Mouse (Mus musculus): ENCODE results near the gene Ksr2. TPM values are rescaled to one million over a fixed set of nuclear protein-coding genes. Genes with fewer than 3 reads are reported as not detected.
A peak's percentile ranks its signal among the peaks of the same experiment; 100 is the strongest.

Gene Ksr2
- total and polyA plus RNA-seq, 2 experiments from 2014 or later: 8.9 to 14.5 TPM

DNA sequence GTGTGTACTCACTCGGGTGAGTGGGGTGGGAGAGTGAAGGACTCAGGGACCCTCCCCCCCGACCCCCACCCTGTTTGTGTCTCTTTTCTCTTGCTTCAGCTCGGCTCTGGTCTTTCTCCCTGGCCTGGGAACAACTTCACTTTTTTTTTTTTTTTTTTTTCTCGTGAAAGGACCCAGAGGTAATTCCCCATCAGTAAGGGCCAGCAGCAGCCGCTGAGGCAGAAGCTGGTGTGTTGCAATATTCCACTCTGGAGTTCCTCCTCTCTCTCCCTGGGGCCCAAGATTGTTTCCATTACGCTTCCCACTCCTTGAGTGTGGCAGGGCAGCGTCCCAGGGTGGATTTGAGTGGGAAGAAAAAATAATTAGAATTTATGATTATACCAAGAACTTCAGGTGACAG is 72.3 kb downstream of the Ksr2 start:
- Histone ChIP-seq H3K4me1 (ENCODE audit: insufficient read depth, low read length) (no peaks in the 10 kb centered on the region), H3K27ac (ENCODE audit: low read depth, low read length) (no peak overlapping the region), H3K4me2 (ENCODE audit: low read depth, low read length, poor library complexity, severe bottlenecking) (no peak overlapping the region), H3K36me3 (ENCODE audit: insufficient read depth, low read length) (no peaks in the 10 kb centered on the region), H3K27me3 (ENCODE audit: insufficient read depth, low read length) (no peaks in the 10 kb centered on the region), H3K9ac (replicated peaks; ENCODE audit: low read length, poor library complexity, severe bottlenecking) (no peak overlapping the region), H3K9me3 (ENCODE audit: low read length) (no peaks in the 10 kb centered on the region), H3K4me3 (ENCODE audit: low read depth, low read length) (no peak overlapping the region)
- WGBS: 75% methylated on average over 7 of the region's 7 CpGs
- ATAC-seq (ENCODE audit: low FRiP score) (no peak), DNase-seq (ENCODE audit: low spot score) (no peak)
- TF ChIP-seq CTCF (IDR thresholded peaks at IDR 0.05): no peak

GRCm38 (mm10) chr5:117488155-117488554 is 74.4 kb downstream of the Ksr2 start:
- WGBS: 88% methylated on average over 6 of the region's 6 CpGs
- Histone ChIP-seq H3K9me3 (ENCODE audit: low read length) (no peaks in the 10 kb centered on the region), H3K27me3 (ENCODE audit: insufficient read depth, low read length) (no peaks in the 10 kb centered on the region), H3K4me2 (ENCODE audit: low read depth, low read length, poor library complexity, severe bottlenecking) (no peak overlapping the region), H3K4me3 (ENCODE audit: low read depth, low read length) (no peak overlapping the region), H3K9ac (replicated peaks; ENCODE audit: low read length, poor library complexity, severe bottlenecking) (no peak overlapping the region), H3K27ac (ENCODE audit: low read depth, low read length) (no peak overlapping the region), H3K4me1 (ENCODE audit: insufficient read depth, low read length) (peaks cover 4% of the 10 kb centered on the region; the same call in 1 of the 2 replicates), H3K36me3 (ENCODE audit: insufficient read depth, low read length) (no peaks in the 10 kb centered on the region)
- no peak for DNase-seq (ENCODE audit: low spot score)
- TF ChIP-seq CTCF (IDR thresholded peaks at IDR 0.05): no peak
- ATAC-seq (ENCODE audit: low FRiP score): no peak

- 90% methylated on average over 16 of the region's 16 CpGs for WGBS
These were observed 75.0 kb downstream of the Ksr2 start for GRCm38 (mm10) chr5:117488670-117489325.

DNA sequence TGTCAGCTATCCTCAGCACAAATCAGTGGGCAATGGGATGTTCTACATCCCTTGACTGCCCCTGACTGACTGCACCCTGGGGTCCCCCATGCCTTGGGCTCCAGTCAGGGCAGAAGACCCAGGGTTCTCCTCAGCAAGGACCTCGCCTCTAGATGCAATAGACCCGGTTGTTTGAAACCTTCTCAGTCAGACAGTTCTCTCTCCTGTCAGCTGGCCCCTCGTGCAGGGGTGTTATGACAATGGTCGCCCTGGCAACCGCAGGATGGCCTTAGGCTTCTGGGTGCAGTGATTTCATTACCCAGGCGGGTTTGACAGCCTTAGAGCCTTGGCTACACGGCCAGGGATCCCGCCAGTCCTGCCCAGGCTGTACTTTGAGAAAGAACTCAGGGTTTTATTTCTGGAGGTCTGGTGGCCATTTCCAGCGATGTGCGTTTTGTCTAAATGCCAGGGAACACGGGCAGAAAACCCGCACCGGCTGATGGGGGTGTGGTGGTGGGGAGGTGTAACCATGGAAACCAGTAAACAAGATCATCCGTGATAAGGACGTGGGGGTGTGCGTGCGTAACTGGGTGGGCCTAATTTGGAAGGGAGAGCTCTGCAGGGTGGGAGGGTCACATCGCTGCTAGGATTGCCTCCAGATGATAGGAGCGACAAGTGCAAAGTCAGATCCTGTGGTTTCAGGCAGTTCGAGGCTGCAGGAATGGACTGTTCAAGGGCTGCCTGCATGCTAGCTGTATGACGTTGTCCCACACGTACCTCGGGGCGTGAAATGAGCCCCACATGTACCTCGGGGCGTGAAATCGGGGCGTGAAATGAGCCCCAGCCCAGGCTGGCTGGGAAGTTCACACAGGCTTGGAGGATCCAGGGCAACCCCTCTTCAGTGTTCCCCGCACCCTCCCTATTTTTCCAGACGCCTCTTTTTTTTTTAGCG is 79.4 kb downstream of the Ksr2 start:
- Histone ChIP-seq H3K9ac (replicated peaks; ENCODE audit: low read length, poor library complexity, severe bottlenecking) (0 out of 2 replicates have a peak overlapping the region, but pooled peaks have one; percentile 50), H3K4me3 (ENCODE audit: low read depth, low read length) (peak overlapping the region; percentile 26), H3K9me3 (ENCODE audit: low read length) (no peaks in the 10 kb centered on the region), H3K4me2 (ENCODE audit: low read depth, low read length, poor library complexity, severe bottlenecking) (peak overlapping the region; percentile 59), H3K36me3 (ENCODE audit: insufficient read depth, low read length) (no peaks in the 10 kb centered on the region), H3K4me1 (ENCODE audit: insufficient read depth, low read length) (peaks cover 9% of the 10 kb centered on the region; the same call in 1 of the 2 replicates), H3K27ac (ENCODE audit: low read depth, low read length) (peak overlapping the region; percentile 53), H3K27me3 (ENCODE audit: insufficient read depth, low read length) (no peaks in the 10 kb centered on the region)
- DNase-seq (ENCODE audit: low spot score): peak; percentile 76
- peak; percentile 85 for ATAC-seq (ENCODE audit: low FRiP score)
- WGBS: 6% methylated on average over 31 of the region's 31 CpGs
- TF ChIP-seq CTCF (IDR thresholded peaks at IDR 0.05): no peak

More at GRCm38 (mm10) chr5:117488670-117489325, 75.0 kb downstream of the Ksr2 start:
- Histone ChIP-seq H3K27me3 (ENCODE audit: insufficient read depth, low read length) (no peaks in the 10 kb centered on the region), H3K4me1 (ENCODE audit: insufficient read depth, low read length) (peaks cover 9% of the 10 kb centered on the region; the same call in 1 of the 2 replicates), H3K36me3 (ENCODE audit: insufficient read depth, low read length) (no peaks in the 10 kb centered on the region), H3K4me3 (ENCODE audit: low read depth, low read length) (no peak overlapping the region), H3K27ac (ENCODE audit: low read depth, low read length) (no peak overlapping the region), H3K4me2 (ENCODE audit: low read depth, low read length, poor library complexity, severe bottlenecking) (no peak overlapping the region), H3K9ac (replicated peaks; ENCODE audit: low read length, poor library complexity, severe bottlenecking) (no peak overlapping the region), H3K9me3 (ENCODE audit: low read length) (no peaks in the 10 kb centered on the region)
- DNase-seq (ENCODE audit: low spot score) (no peak), ATAC-seq (ENCODE audit: low FRiP score) (no peak)
- TF ChIP-seq CTCF (IDR thresholded peaks at IDR 0.05): no peak

DNA sequence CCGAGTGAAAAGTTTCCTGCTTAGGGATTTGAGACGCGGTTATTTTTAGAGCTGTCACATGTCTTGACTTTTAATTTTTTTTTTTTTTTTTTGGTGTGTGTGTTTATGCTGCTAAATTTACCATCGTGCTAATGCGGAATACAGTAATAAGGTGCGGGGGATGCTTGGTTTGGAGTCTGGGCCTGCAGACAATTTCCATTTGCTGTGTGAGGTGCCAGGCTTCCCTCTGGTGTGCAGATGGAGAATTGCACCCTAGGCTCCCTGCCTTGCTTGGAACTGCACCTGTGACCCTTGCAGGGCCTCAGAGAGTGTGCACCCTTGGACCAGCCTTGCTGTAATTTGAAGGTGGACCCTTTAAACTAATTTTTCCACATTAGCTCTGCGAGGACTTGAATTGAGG is 80.1 kb downstream of the Ksr2 start:
- Histone ChIP-seq H3K4me1 (ENCODE audit: insufficient read depth, low read length) (peaks cover 9% of the 10 kb centered on the region; the same call in 1 of the 2 replicates), H3K9ac (replicated peaks; ENCODE audit: low read length, poor library complexity, severe bottlenecking) (0 out of 2 replicates have a peak overlapping the region, but pooled peaks have one; percentile 44), H3K27me3 (ENCODE audit: insufficient read depth, low read length) (no peaks in the 10 kb centered on the region), H3K4me2 (ENCODE audit: low read depth, low read length, poor library complexity, severe bottlenecking) (peak overlapping the region; percentile 59), H3K36me3 (ENCODE audit: insufficient read depth, low read length) (no peaks in the 10 kb centered on the region), H3K9me3 (ENCODE audit: low read length) (no peaks in the 10 kb centered on the region), H3K4me3 (ENCODE audit: low read depth, low read length) (peak overlapping the region; percentile 26), H3K27ac (ENCODE audit: low read depth, low read length) (peak overlapping the region; percentile 53)
- TF ChIP-seq CTCF (IDR thresholded peaks at IDR 0.05): peak; percentile 92
- DNase-seq (ENCODE audit: low spot score) (peak; percentile 85), ATAC-seq (ENCODE audit: low FRiP score) (peak; percentile 61)
- 11% methylated on average over 7 of the region's 7 CpGs for WGBS
